Mouse (Mus musculus): ENCODE measurements around the gene Jrkl. TPM values are rescaled to one million over a fixed set of nuclear protein-coding genes. Genes with fewer than 3 reads are reported as not detected.
A peak's percentile ranks its signal among the peaks of the same experiment; 100 is the strongest.

Jrkl gene
- total RNA-seq (2021): 1 to 10 TPM; 9.5 to 10.0 TPM
- long read RNA-seq, experiment 1, transcript Jrkl-201 (1 exons, 3,223 nt): major isoform, 10 of 10 reads
- long read RNA-seq, experiment 1, partial matches to known transcripts: 0 of 10 reads
- long read RNA-seq, experiment 1, other reads (novel, unspliced or antisense): 0 of 10 reads
- long read RNA-seq, experiment 2, transcript Jrkl-201 (1 exons, 3,223 nt): major isoform, 10 of 10 reads
- long read RNA-seq, experiment 2, partial matches to known transcripts: 0 of 10 reads
- long read RNA-seq, experiment 2, other reads (novel, unspliced or antisense): 0 of 10 reads

DNA sequence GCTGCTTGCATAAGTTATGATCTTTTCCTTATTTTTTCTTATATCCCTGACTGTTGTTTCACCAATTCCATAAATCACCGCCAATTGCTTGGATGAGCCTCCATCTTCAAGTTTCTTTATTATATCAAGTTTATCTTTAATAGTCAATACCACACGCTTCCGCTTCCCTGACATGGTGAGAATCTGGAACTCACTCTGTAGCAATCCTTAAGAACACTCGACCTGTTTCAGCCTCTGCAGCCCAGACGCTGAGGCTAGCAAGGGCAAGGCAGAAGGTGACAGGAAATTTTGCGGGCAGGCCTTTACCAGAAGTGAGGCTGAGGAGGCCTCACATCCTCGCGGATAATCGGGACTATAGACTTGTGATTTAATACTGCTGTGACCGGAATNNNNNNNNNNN is at the start of gene Jrkl:
Gene Jrkl (minus strand): TSS at position 349 of the 400 bp plus-strand sequence.
- DNase-seq (ENCODE audit: low spot score in 2 of 2): peak; percentile 12 to 26

GRCm38 (mm10) chr9:13287482-13287881 is 41.9 kb upstream of the Jrkl start:
- no peak for DNase-seq (ENCODE audit: low spot score in 2 of 2)

DNA sequence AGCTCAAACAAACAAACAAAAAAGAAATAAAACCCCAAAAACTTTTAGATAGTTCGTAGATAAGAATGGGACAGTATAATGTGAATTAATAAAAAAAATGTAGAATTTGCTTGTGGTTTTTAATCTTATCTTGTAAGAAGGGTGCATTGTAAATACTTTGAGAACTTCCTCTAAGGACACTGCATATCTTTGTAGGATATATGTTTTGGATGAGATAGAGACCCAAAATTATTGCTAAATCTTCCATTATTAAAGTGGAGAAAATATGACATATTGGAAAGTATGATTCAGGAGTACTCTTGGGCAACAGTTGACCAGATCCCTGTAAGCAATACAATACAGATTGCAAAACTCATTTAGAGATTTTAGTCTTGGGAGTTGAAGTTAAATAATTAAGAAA is 27.6 kb upstream of the Jrkl start:
- DNase-seq (ENCODE audit: low spot score in 2 of 2): no peak

DNA sequence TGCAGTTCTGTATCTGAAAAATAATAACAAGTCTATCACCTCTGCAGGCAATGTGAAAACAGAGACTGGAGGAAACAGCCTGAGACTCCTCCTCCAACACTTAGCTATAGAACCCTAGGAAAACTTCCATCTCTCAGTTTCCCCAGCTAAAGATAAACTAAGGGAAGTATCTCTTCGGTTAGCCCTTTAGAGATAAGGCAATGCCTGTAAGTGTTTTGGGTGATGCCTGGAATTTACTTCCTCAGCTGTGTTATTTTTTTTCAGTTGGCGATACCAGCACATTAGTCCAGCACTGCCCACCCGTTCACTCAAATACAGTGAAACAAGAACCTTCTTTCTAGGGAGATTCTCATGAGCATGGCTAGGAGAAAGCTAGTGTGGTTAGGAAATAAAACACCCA is 15.4 kb upstream of the Jrkl start:
- DNase-seq (ENCODE audit: low spot score in 2 of 2): no peak

GRCm38 (mm10) chr9:13258173-13258572 is 12.5 kb upstream of the Jrkl start:
- DNase-seq (ENCODE audit: low spot score in 2 of 2): no peak

GRCm38 (mm10) chr9:13256726-13257125 is 11.1 kb upstream of the Jrkl start:
- DNase-seq (ENCODE audit: low spot score in 2 of 2): no peak

GRCm38 (mm10) chr9:13251251-13251650 is 5.6 kb upstream of the Jrkl start:
- DNase-seq (ENCODE audit: low spot score in 2 of 2): no peak

GRCm38 (mm10) chr9:13248104-13248503 is 2.5 kb upstream of the Jrkl start:
- no peak for DNase-seq (ENCODE audit: low spot score in 2 of 2)

- DNase-seq (ENCODE audit: low spot score in 2 of 2): peak; percentile 58 to 79
These were observed 1.4 kb upstream of the Jrkl start, which contains the start of gene Ccdc82 for GRCm38 (mm10) chr9:13246815-13247638. Ccdc82 (plus strand) TSS chr9:13246955.

GRCm38 (mm10) chr9:13242321-13242720 is 3.3 kb downstream of the Jrkl start:
- DNase-seq (ENCODE audit: low spot score in 2 of 2): peak in 1 of 2 experiments; percentile 28

DNA sequence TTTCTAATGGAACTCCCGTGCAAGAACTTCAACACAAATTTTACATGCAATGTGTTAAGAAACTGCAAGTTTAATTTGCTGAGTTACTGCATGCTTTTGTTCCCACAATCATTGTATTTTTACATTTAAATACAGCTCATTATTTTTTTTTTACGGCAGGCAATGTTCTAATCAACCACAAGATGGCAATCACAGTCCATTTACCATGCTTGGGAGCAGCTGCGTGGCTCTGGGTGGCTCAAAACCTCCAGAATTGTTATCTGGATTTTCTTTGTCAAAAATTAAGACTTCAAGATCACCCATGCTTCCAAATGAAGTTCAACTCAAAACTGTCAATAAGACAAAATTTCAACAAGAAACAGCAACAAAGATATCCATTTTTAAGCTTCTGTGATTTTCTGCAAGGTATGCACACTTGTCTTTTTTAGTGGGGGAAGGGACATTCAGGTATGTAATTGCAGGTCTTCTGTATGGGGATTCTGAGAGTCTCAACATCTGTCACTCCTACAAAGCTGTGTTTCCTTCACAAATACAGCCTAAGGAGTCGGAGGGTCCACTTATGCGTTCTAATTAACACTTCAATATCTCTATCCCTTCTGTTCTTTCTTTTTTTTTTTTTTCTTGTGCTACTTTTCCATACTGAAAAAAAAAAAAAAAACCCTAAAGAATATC is 13.9 kb downstream of the Jrkl start:
- peak in 1 of 2 experiments; percentile 63 for DNase-seq (ENCODE audit: low spot score in 2 of 2)

GRCm38 (mm10) chr9:13230553-13230952 is 15.1 kb downstream of the Jrkl start:
- no peak for DNase-seq (ENCODE audit: low spot score in 2 of 2)

GRCm38 (mm10) chr9:13225872-13226271 is 19.8 kb downstream of the Jrkl start:
- DNase-seq (ENCODE audit: low spot score in 2 of 2): no peak

DNA sequence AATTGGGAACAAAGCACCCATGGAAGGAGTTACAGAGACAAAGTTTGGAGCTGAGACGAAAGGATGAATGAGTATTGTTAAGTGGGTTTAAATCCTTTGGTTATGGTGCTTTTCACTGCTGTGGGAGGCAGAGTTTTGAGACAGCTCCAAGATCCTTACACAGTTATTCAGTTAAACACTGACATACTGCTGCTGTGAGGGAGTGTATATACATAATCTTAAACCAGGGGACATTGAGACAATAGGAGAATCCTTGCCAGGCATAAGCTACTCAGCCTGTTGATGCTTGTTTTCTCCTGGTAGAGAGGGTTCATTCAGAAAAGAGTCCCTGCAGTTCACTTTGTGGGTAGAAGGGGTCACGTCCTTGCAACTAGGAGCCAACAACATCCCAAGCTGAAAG is 39.3 kb downstream of the Jrkl start:
- DNase-seq (ENCODE audit: low spot score in 2 of 2): no peak

- no peak for DNase-seq (ENCODE audit: low spot score in 2 of 2)
These were observed 41.9 kb downstream of the Jrkl start for GRCm38 (mm10) chr9:13203681-13204080.

DNA sequence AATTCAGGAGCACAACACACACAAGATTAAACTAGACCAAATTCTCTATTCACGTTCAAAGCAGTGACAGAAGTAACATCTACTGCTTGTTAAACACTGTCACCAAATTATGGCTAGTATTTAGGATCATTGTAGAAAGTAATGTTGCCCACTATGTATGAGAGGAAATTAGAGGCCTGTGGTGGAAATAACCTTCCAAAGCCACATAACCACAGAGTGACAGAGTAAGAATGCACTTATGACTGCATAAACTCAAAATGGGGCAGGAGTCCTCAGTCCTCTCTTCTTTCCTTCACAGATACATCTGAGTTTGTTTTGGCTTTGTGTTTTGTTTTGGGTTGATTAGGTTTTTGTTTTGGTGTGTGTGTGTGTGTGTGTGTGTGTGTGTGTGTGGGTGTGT is 42.5 kb downstream of the Jrkl start:
- DNase-seq (ENCODE audit: low spot score in 2 of 2): no peak

GRCm38 (mm10) chr9:13200079-13200478 is 45.5 kb downstream of the Jrkl start:
- DNase-seq (ENCODE audit: low spot score in 2 of 2): no peak

- DNase-seq (ENCODE audit: low spot score in 2 of 2): peak; percentile 28 to 54
These were observed 49.9 kb downstream of the Jrkl start for GRCm38 (mm10) chr9:13195762-13196161.

DNA sequence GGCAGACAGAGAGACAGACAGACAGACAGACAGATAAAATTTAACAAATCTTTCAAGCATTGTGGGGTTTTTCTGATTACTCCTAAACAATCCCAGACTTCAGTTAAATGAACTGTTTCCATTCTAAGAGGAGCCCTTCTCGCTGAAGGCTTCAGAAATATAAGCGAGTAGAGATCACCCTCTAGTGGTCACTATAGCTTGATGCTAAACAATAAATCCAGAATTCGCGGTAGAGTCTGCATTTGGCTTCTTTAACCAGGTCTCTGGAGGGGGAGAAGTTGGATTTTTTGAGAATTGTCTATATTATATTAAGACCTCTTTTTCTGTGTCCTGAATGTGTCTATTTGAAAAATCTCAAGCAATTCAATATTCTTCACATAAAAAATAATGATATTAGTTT is 50.4 kb downstream of the Jrkl start:
- peak in 1 of 2 experiments; percentile 69 for DNase-seq (ENCODE audit: low spot score in 2 of 2)

GRCm38 (mm10) chr9:13194619-13195018 is 51.0 kb downstream of the Jrkl start:
- no peak for DNase-seq (ENCODE audit: low spot score in 2 of 2)

All from layer of hippocampus, postnatal 14 days (tissue).